Mouse (Mus musculus) forebrain, embryonic 16.5 days (tissue): ENCODE measurements around the gene Rps6kl1. TPM values are rescaled to one million over a fixed set of nuclear protein-coding genes. Genes with fewer than 3 reads are reported as not detected.

Experiments used
- ATAC-seq: fragments of 200-750 bp; cut with Nextera tagmentation; 2 replicates; pipeline ENCODE4 v1.8.0; 2017; ENCODE audit warnings: mild to moderate bottlenecking, moderate library complexity
- H3K27ac ChIP-seq: fragments of 300-500 bp; sonication (generic); 2 replicates; pipeline ENCODE4 v1.5.1; 2014; ENCODE audit warnings: low read length, control low read depth
- H3K27me3 ChIP-seq: fragments of 300-500 bp; sonication (generic); replicated peaks from 2 replicates; pipeline ENCODE4 v1.6.1; 2014; ENCODE audit warnings: low read length; ENCODE audit not compliant: control insufficient read depth, insufficient read depth
- H3K36me3 ChIP-seq: fragments of 300-500 bp; sonication (generic); 2 replicates; pipeline ENCODE4 v1.6.1; 2014; ENCODE audit not compliant: control insufficient read depth, insufficient read depth
- H3K4me1 ChIP-seq: fragments of 300-500 bp; sonication (generic); replicated peaks from 2 replicates; pipeline ENCODE4 v1.6.1; 2014; ENCODE audit warnings: low read length; ENCODE audit not compliant: control insufficient read depth, insufficient read depth
- H3K4me2 ChIP-seq: fragments of 300-500 bp; sonication (generic); 2 replicates; pipeline ENCODE4 v1.6.1; 2014; ENCODE audit warnings: mild to moderate bottlenecking, low read length, control low read depth
- H3K4me3 ChIP-seq: fragments of 300-500 bp; sonication (generic); replicated peaks from 2 replicates; pipeline ENCODE4 v1.5.1; 2014; ENCODE audit warnings: mild to moderate bottlenecking, low read length, control low read depth
- H3K9ac ChIP-seq: fragments of 300-500 bp; sonication (generic); replicated peaks from 2 replicates; pipeline ENCODE4 v1.6.1; 2014; ENCODE audit warnings: low read depth, low read length, control low read depth
- H3K9me3 ChIP-seq: fragments of 300-500 bp; sonication (generic); 2 replicates; pipeline ENCODE4 v1.6.1; 2016; ENCODE audit warnings: low read length; ENCODE audit not compliant: control insufficient read depth
- WGBS: fragments of 180-500 bp; shearing (Covaris S2); extraction: QIAGEN DNeasy Blood & Tissue Kit; methylation state at CpG from one replicate; pipeline ENCODE4 v1.1.7; 2014; 5-methylcytosine and 5-hydroxymethylcytosine counted together
- polyA plus RNA-seq: library from polyadenylated mRNA; unstranded; fragments of >200 nt; fragmentation: Nextera tagmentation; extraction: Ambion mirVana; gene quantifications from 2 replicates; pipeline ENCODE4 v1.2.1, GENCODE M21; 2015

Rps6kl1 gene
- 23.7 and 30.8 TPM in 2 replicates for polyA plus RNA-seq

- Histone ChIP-seq H3K4me1 (peaks cover 13% of the 10 kb centered on the region), H3K36me3 (no peaks in the 10 kb centered on the region), H3K9ac (peak within 1 kb of the TSS; percentile 80), H3K4me2 (peak within 1 kb of the TSS; percentile 62), H3K27me3 (no peaks in the 10 kb centered on the region), H3K27ac (no peak within 1 kb of the TSS; the same call in 1 of the 2 replicates), H3K9me3 (no peaks in the 10 kb centered on the region), H3K4me3 (peak within 1 kb of the TSS; percentile 59)
- WGBS = 13% methylated on average over 28 of the region's 28 CpGs
- peak; percentile 98 for ATAC-seq
Observed at GRCm38 (mm10) chr12:85151002-85151774, at the start of gene Rps6kl1. Gene Rps6kl1 (minus strand): TSS chr12:85151264.

- Histone ChIP-seq H3K4me3 (no peak overlapping the region), H3K4me1 (peaks cover 9% of the 10 kb centered on the region), H3K9ac (no peak overlapping the region), H3K27me3 (no peaks in the 10 kb centered on the region), H3K9me3 (no peaks in the 10 kb centered on the region), H3K27ac (no peak overlapping the region), H3K36me3 (no peaks in the 10 kb centered on the region), H3K4me2 (no peak overlapping the region)
- 64% methylated on average over 1 of the region's 1 CpGs for WGBS
- ATAC-seq = no peak
Observed at GRCm38 (mm10) chr12:85199954-85200353, 48.9 kb upstream of the Rps6kl1 start.

GRCm38 (mm10) chr12:85197936-85198335 is 46.9 kb upstream of the Rps6kl1 start:
- WGBS = 35% methylated on average over 8 of the region's 8 CpGs
- no peaks in the 10 kb centered on the region for H3K9me3 ChIP-seq
- H3K4me2 ChIP-seq = no peak overlapping the region
- ATAC-seq = no peak
- no peak overlapping the region for H3K9ac ChIP-seq
- H3K27me3 ChIP-seq = no peaks in the 10 kb centered on the region
- no peak overlapping the region for H3K27ac ChIP-seq
- H3K36me3 ChIP-seq = no peaks in the 10 kb centered on the region
- no peak overlapping the region for H3K4me3 ChIP-seq
- peaks cover 20% of the 10 kb centered on the region for H3K4me1 ChIP-seq

- WGBS = 80% methylated on average over 7 of the region's 7 CpGs
- Histone ChIP-seq H3K4me2 (no peak overlapping the region), H3K36me3 (no peaks in the 10 kb centered on the region), H3K4me1 (peaks cover 26% of the 10 kb centered on the region), H3K9me3 (no peaks in the 10 kb centered on the region), H3K27me3 (no peaks in the 10 kb centered on the region), H3K27ac (no peak overlapping the region), H3K4me3 (no peak overlapping the region), H3K9ac (no peak overlapping the region)
- ATAC-seq = no peak
Observed at GRCm38 (mm10) chr12:85197371-85197770, 46.3 kb upstream of the Rps6kl1 start.

GRCm38 (mm10) chr12:85196191-85196590 is 45.1 kb upstream of the Rps6kl1 start:
- no peaks in the 10 kb centered on the region for H3K27me3 ChIP-seq
- no peak overlapping the region for H3K4me2 ChIP-seq
- no peaks in the 10 kb centered on the region for H3K9me3 ChIP-seq
- H3K27ac ChIP-seq = no peak overlapping the region
- H3K9ac ChIP-seq = no peak overlapping the region
- no peak for ATAC-seq
- no peak overlapping the region for H3K4me3 ChIP-seq
- WGBS = 94% methylated on average over 10 of the region's 10 CpGs
- no peaks in the 10 kb centered on the region for H3K36me3 ChIP-seq
- H3K4me1 ChIP-seq = peaks cover 25% of the 10 kb centered on the region

GRCm38 (mm10) chr12:85195086-85195485 is 44.0 kb upstream of the Rps6kl1 start:
- H3K27me3 ChIP-seq = no peaks in the 10 kb centered on the region
- whole genome bisulfite sequencing = 90% methylated on average over 5 of the region's 5 CpGs
- H3K4me3 ChIP-seq = no peak overlapping the region
- H3K4me1 ChIP-seq = peaks cover 22% of the 10 kb centered on the region
- H3K36me3 ChIP-seq = no peaks in the 10 kb centered on the region
- no peak for ATAC-seq
- no peak overlapping the region for H3K9ac ChIP-seq
- H3K9me3 ChIP-seq = no peaks in the 10 kb centered on the region
- no peak overlapping the region for H3K27ac ChIP-seq
- no peak overlapping the region for H3K4me2 ChIP-seq

- no peak overlapping the region for H3K4me3 ChIP-seq
- H3K4me1 ChIP-seq = peaks cover 22% of the 10 kb centered on the region
- peak; percentile 61; the same call in 1 of the 2 replicates for ATAC-seq
- H3K9ac ChIP-seq = no peak overlapping the region
- no peak overlapping the region for H3K27ac ChIP-seq
- H3K27me3 ChIP-seq = no peaks in the 10 kb centered on the region
- H3K9me3 ChIP-seq = no peaks in the 10 kb centered on the region
- 18% methylated on average over 4 of the region's 4 CpGs for WGBS
- no peaks in the 10 kb centered on the region for H3K36me3 ChIP-seq
- H3K4me2 ChIP-seq = no peak overlapping the region
Observed at GRCm38 (mm10) chr12:85194623-85195018, 43.6 kb upstream of the Rps6kl1 start.

- H3K9me3 ChIP-seq = no peaks in the 10 kb centered on the region
- H3K27ac ChIP-seq = no peak overlapping the region
- H3K4me2 ChIP-seq = no peak overlapping the region
- H3K9ac ChIP-seq = no peak overlapping the region
- H3K27me3 ChIP-seq = no peaks in the 10 kb centered on the region
- peaks cover 22% of the 10 kb centered on the region for H3K4me1 ChIP-seq
- 82% methylated on average over 11 of the region's 11 CpGs for whole genome bisulfite sequencing
- H3K36me3 ChIP-seq = no peaks in the 10 kb centered on the region
- ATAC-seq = peak; percentile 47; the same call in 1 of the 2 replicates
- no peak overlapping the region for H3K4me3 ChIP-seq
Observed at GRCm38 (mm10) chr12:85193923-85194622, 43.0 kb upstream of the Rps6kl1 start.

- ATAC-seq = no peak
- WGBS = 80% methylated on average over 10 of the region's 10 CpGs
- no peak overlapping the region for H3K4me3 ChIP-seq
Observed at GRCm38 (mm10) chr12:85193146-85193545, 42.1 kb upstream of the Rps6kl1 start.

More at GRCm38 (mm10) chr12:85193146-85193545, 42.1 kb upstream of the Rps6kl1 start:
- no peaks in the 10 kb centered on the region for H3K36me3 ChIP-seq
- H3K4me2 ChIP-seq = no peak overlapping the region
- H3K27ac ChIP-seq = no peak overlapping the region
- no peak overlapping the region for H3K9ac ChIP-seq
- H3K4me1 ChIP-seq = peaks cover 22% of the 10 kb centered on the region
- no peaks in the 10 kb centered on the region for H3K27me3 ChIP-seq
- no peaks in the 10 kb centered on the region for H3K9me3 ChIP-seq
